Mouse (Mus musculus): ENCODE measurements around the gene Tada3. TPM values are rescaled to one million over a fixed set of nuclear protein-coding genes. Genes with fewer than 3 reads are reported as not detected.

The Tada3 gene
- polyA plus RNA-seq, 1 experiment from 2014 or later, result 64.5 TPM

DNA sequence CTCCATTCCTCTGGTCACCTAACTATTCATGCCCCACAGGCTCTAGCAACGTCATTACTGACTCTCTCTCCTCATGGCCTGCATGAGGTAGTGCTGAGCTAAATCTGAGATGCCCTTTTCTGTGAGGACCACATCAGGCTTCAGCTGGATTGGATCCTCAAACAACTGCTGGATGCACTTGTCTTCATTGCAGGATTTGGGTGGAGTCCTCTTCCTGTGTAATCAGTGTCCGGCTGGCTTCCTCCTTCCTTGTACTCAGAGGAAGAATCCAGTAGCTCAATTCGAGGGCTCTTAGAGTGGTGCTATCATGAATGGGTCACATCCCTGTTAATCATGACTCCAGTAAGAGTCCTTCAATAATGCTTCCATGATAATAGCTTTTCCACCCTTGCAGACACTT lies 24.0 kb downstream of the Tada3 start:
- H3K9ac ChIP-seq, result no peak overlapping the region
- WGBS, result 73% methylated on average over 3 of the region's 3 CpGs
- ATAC-seq (ENCODE audit: low FRiP score), result no peak

DNA sequence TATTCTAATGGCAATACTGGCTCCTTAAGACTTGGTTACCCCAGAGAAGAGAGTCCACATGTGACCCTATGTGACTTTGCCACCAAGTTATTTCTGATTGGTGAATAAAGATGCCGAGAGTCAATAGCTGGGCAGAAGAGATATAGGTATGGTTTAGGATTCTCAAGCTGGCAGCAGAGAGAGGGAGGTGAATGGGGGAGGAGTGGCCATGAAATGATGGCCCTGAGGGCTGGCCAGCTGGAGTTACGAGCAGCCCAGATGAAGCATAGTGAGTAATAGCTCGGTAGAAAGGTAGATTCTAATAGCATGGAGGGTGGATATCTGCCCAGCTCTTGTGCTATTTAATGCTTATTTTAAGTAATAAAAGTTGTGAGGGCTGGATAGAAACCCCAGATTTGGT lies 24.9 kb downstream of the Tada3 start:
- no peaks in the 10 kb centered on the region for H3K36me3 ChIP-seq
- H3K27ac ChIP-seq, result no peak overlapping the region
- 80% methylated on average over 3 of the region's 3 CpGs for WGBS

More for the DNA sequence above, 24.0 kb downstream of the Tada3 start:
- Histone ChIP-seq H3K4me2 (replicated peaks) (no peak overlapping the region), H3K4me1 (no peaks in the 10 kb centered on the region), H3K36me3 (no peaks in the 10 kb centered on the region), H3K4me3 (no peak overlapping the region), H3K27ac (no peak overlapping the region), H3K27me3 (no peaks in the 10 kb centered on the region; the same call in 1 of the 2 replicates), H3K9me3 (replicated peaks) (no peaks in the 10 kb centered on the region)

DNA sequence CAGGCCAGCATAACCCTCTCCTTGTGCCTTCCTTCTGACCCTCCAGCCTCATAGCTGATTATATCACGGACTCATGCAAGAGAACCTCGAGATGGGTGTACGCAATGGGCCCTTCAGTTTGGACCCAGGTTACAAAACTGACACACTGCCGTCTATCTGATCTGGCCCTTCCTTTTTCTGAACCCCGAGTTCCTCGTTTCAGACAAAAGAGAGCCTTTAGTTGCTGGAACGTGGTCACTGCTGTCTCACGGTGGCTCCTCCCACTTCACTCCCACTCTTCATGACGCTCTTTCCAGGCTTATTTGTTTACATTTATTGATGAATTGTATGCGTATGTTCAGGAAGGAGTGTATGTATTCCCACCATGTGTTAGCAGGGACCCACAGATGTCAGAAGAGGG lies 26.0 kb downstream of the Tada3 start:
- no peaks in the 10 kb centered on the region for H3K27me3 ChIP-seq
- no peak overlapping the region for H3K27ac ChIP-seq
- no peaks in the 10 kb centered on the region for H3K4me1 ChIP-seq
- no peak for ATAC-seq (ENCODE audit: low FRiP score)
- H3K9ac ChIP-seq, result no peak overlapping the region
- H3K36me3 ChIP-seq, result no peaks in the 10 kb centered on the region
- H3K4me3 ChIP-seq, result no peak overlapping the region
- H3K4me2 ChIP-seq (replicated peaks), result no peak overlapping the region
- WGBS, result 65% methylated on average over 10 of the region's 10 CpGs
- H3K9me3 ChIP-seq (replicated peaks), result no peaks in the 10 kb centered on the region

More for the DNA sequence above, 24.9 kb downstream of the Tada3 start:
- Histone ChIP-seq H3K9me3 (replicated peaks) (no peaks in the 10 kb centered on the region), H3K27me3 (no peaks in the 10 kb centered on the region), H3K4me2 (replicated peaks) (no peak overlapping the region), H3K4me3 (no peak overlapping the region), H3K9ac (no peak overlapping the region), H3K4me1 (no peaks in the 10 kb centered on the region)
- no peak for ATAC-seq (ENCODE audit: low FRiP score)

DNA sequence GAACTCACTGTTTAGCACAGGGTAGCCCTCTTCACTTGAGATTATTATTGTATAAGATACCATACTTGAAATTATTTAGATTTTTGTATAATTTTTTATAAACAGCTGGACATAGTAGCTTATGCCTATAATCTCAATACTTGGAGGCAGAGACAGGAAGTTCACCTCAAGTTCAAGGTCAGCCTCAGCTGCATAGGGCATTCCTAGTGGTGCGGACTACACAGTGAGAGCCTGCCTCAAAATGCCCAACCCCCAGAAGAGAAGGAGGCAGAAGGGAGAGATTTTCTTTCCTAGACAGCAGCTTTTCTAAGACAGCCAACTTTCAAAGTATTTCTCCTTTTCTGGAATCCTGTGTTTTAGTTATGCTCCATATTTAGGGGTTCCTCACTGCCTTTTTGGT lies 26.5 kb downstream of the Tada3 start:
- Histone ChIP-seq H3K4me3 (no peak overlapping the region), H3K9me3 (replicated peaks) (no peaks in the 10 kb centered on the region), H3K4me1 (no peaks in the 10 kb centered on the region), H3K36me3 (no peaks in the 10 kb centered on the region), H3K27me3 (no peaks in the 10 kb centered on the region), H3K4me2 (replicated peaks) (no peak overlapping the region), H3K9ac (no peak overlapping the region), H3K27ac (no peak overlapping the region)
- no peak for ATAC-seq (ENCODE audit: low FRiP score)
- WGBS, result 79% methylated on average over 1 of the region's 1 CpGs

DNA sequence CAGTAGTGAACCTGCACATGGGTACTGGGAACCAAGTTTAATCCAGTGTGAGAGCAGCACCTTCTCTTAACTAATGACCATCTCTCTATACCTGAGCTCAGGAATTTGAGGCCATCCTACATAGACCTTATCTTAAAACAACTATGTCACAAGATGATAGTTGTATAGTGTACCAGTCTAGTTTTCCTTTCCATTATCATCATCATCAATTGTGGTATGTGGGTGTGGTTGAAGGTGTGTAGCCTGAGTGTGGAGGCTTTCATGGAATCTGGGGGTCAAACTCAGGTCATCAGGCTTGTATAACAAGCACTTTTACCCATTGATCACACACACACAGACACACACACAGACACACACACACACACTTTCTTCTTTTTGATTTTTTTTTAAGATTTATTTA lies 27.1 kb downstream of the Tada3 start:
- Histone ChIP-seq H3K36me3 (no peaks in the 10 kb centered on the region), H3K4me3 (no peak overlapping the region), H3K4me1 (no peaks in the 10 kb centered on the region), H3K9me3 (replicated peaks) (no peaks in the 10 kb centered on the region), H3K27ac (no peak overlapping the region), H3K27me3 (no peaks in the 10 kb centered on the region), H3K9ac (no peak overlapping the region), H3K4me2 (replicated peaks) (no peak overlapping the region)
- no peak for ATAC-seq (ENCODE audit: low FRiP score)

DNA sequence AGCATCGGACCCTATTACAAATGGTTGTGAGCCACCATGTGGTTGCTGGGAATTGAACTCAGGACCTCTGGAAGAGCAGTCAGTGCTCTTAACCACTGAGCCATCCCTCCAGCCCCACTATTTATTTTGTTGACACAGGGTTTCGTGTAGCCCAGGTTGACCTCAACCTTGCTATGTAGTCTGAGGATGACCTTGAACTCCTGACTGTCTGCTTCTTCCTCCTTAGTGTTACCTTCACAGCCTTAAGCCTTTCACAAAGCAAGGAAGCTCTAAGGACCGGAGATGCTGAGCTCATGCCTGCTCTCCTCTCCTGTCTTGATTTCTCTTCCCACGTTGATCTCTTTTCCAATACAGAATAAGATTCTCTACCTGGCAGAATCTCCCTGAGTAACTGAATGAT lies 30.8 kb downstream of the Tada3 start:
- WGBS, result 84% methylated on average over 4 of the region's 4 CpGs
- no peaks in the 10 kb centered on the region for H3K36me3 ChIP-seq
- no peak overlapping the region for H3K4me3 ChIP-seq
- no peak for ATAC-seq (ENCODE audit: low FRiP score)
- H3K9ac ChIP-seq, result no peak overlapping the region
- H3K9me3 ChIP-seq (replicated peaks), result no peaks in the 10 kb centered on the region
- H3K4me1 ChIP-seq, result peaks cover 20% of the 10 kb centered on the region
- H3K27ac ChIP-seq, result no peak overlapping the region
- no peak overlapping the region for H3K4me2 ChIP-seq (replicated peaks)
- H3K27me3 ChIP-seq, result no peaks in the 10 kb centered on the region

DNA sequence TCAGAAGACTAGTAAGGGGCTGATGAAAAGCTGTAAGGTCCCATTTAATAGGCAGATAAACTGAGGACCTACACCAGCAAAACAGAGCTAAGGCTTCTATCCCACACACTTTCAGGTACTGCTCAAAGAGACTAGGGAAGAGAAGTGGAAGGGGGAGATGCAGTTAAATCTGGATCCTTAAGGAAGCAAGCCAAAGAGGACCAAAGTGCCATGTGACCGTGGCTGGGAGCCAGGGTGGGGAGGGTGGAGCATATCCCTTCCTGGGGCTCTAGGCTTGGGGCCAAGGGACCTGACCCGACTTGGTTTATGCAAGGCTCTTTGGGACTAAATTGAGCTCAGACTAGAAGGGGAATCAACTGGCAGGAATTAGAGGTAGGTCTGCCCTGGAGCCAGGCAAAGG lies 33.4 kb downstream of the Tada3 start:
- H3K9ac ChIP-seq, result no peak overlapping the region
- ATAC-seq (ENCODE audit: low FRiP score), result peak; percentile 32
- 54% methylated on average over 2 of the region's 2 CpGs for WGBS

DNA sequence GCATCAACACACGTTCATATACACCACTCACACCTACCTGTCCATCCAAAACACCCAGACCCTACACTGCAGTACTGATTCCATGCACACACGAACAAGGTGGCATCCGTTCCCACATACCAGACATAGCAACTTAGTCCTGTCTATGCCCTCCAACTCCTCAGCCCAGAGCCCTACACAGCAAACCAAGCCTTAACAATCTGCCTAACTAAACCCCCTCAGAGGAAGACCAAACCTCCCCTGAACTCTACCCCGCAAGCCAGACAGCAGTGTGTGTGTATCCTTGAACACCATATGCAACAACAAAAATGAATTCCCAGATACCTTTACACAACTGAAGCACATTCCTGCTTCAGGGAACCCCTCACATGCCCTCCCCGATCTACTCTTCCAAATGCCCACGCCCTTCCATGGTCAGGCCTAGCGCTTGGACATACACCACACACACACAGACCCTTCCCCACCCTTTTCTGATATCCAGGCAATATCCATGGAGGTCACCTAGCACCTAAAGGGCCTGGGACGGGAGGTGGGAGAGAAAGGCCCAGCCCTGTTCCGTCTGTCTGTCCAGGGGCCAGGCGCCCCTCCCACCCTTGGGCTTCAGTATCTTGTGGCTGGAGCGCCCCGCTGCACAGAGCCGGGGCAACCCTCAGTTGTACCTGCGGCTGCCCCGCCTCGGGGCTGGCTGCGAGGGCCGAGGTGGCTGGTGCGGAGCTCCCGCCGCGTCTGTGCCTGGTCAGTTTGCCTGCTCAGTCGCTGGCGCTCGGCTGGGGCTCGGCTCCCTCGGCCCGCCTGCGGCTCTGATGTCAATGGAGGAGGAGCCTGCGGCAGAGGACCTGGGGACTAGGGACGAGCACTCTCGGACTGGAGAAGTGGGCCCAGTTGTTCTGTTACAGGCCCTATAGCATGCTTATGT lies 34.2 kb downstream of the Tada3 start, which contains the start of gene Camk1:
TSS of gene Camk1 (minus strand) at position 808 of the 916 bp plus-strand sequence.
- Histone ChIP-seq H3K4me1 (peaks cover 25% of the 10 kb centered on the region), H3K4me2 (replicated peaks) (peak within 1 kb of the TSS; percentile 73), H3K36me3 (peaks cover 11% of the 10 kb centered on the region), H3K9me3 (replicated peaks) (no peaks in the 10 kb centered on the region), H3K9ac (peak within 1 kb of the TSS; percentile 80), H3K27me3 (no peaks in the 10 kb centered on the region), H3K27ac (no peak within 1 kb of the TSS), H3K4me3 (peak within 1 kb of the TSS; percentile 52)
- WGBS, result 17% methylated on average over 32 of the region's 32 CpGs
- peak; percentile 86 for ATAC-seq (ENCODE audit: low FRiP score)

More for the DNA sequence above, 33.4 kb downstream of the Tada3 start:
- Histone ChIP-seq H3K36me3 (peaks cover 11% of the 10 kb centered on the region), H3K4me2 (replicated peaks) (peak overlapping the region; percentile 73), H3K4me1 (peaks cover 25% of the 10 kb centered on the region), H3K27ac (no peak overlapping the region), H3K4me3 (no peak overlapping the region), H3K9me3 (replicated peaks) (no peaks in the 10 kb centered on the region), H3K27me3 (no peaks in the 10 kb centered on the region)

DNA sequence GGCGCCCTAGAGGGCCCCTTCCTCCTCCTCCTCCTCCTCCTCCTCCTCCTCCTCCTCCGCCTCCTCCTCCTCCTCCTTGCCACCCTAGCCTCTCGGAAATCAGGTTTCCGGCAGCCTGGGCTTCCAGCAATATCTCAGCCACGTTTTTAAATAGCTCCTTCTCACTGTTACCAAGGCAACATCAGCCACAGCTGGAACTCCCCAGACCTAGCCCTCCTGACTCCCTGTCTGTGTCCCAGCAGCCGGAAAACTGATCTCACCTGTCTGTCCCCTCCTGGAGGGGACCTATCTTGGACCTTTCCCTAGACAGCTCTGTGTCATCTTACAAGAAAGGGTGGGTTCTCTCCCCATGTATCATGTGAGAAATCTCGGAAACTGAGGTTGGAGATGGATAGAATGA lies 35.4 kb downstream of the Tada3 start:
- H3K9me3 ChIP-seq (replicated peaks), result no peaks in the 10 kb centered on the region
- H3K27ac ChIP-seq, result no peak overlapping the region
- 52% methylated on average over 4 of the region's 7 CpGs for WGBS
- no peak for ATAC-seq (ENCODE audit: low FRiP score)
- H3K4me3 ChIP-seq, result peak overlapping the region; percentile 52; the same call in 1 of the 2 replicates
- no peak overlapping the region for H3K9ac ChIP-seq
- peaks cover 25% of the 10 kb centered on the region for H3K4me1 ChIP-seq
- peaks cover 18% of the 10 kb centered on the region for H3K36me3 ChIP-seq
- no peaks in the 10 kb centered on the region for H3K27me3 ChIP-seq
- H3K4me2 ChIP-seq (replicated peaks), result peak overlapping the region; percentile 73

DNA sequence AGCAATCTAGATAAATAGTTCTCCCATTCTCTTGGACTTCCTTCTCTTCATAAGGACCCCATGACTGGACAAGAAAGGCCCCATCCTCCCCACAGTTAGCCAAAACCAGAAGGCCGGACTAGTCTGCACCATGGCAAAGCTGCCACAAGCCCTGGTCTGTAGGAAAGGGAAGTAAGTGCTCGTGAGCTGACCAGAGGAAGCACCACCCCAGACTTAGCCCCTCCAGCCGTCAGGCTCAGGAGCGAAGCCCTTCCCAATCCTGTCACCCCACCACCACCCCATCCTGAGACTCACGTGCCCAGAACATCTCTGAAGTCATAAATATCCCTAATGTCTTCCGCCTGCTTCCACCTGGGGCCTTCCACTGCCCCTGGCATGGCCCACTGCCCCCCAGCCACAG lies 36.1 kb downstream of the Tada3 start:
- no peak overlapping the region for H3K9ac ChIP-seq
- H3K9me3 ChIP-seq (replicated peaks), result no peaks in the 10 kb centered on the region
- peaks cover 25% of the 10 kb centered on the region for H3K4me1 ChIP-seq
- 87% methylated on average over 6 of the region's 6 CpGs for WGBS
- H3K4me2 ChIP-seq (replicated peaks), result no peak overlapping the region; the same call in 1 of the 2 replicates
- no peaks in the 10 kb centered on the region for H3K27me3 ChIP-seq
- no peak overlapping the region for H3K27ac ChIP-seq
- H3K4me3 ChIP-seq, result no peak overlapping the region
- H3K36me3 ChIP-seq, result peaks cover 18% of the 10 kb centered on the region
- ATAC-seq (ENCODE audit: low FRiP score), result no peak

DNA sequence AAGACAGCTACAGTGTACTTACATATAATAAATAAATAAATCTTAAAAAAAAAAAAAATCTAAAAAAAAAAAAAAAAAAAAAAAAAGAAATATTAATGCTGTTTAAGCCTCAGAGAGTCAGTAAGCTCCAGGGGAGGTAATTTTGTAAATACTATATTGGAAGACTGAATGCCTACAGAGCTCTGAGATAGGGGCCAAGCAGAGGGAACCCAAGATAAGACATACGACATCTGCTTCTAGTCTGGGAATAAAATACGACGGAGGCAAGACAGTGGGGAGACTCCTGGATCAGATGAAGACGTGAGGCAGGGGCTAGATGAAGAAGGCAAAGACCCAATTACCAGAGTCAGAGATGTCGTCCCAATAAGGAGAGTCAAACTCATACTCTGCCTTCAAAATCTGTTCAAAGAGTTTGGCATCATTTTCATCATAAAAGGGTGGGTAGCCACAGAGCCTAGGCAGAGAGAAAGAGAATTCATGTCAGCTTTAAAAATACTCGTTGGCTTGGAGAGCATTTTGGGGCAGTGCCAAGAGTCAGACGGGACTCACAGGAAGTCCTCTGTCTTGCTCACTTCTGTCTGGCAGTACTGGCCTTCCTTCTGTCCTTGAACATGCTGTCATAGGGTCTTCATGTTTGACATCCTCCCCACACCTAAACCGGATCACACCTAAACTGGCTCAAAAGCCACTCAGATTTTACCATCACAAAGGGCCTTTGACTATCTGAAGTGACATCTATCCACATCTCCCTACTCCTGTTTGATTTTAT lies 40.6 kb downstream of the Tada3 start:
- Histone ChIP-seq H3K4me2 (replicated peaks) (no peak overlapping the region), H3K27ac (no peak overlapping the region), H3K4me1 (peaks cover 8% of the 10 kb centered on the region), H3K9me3 (replicated peaks) (no peaks in the 10 kb centered on the region), H3K4me3 (no peak overlapping the region), H3K27me3 (no peaks in the 10 kb centered on the region), H3K36me3 (peaks cover 58% of the 10 kb centered on the region), H3K9ac (no peak overlapping the region)
- no peak for ATAC-seq (ENCODE audit: low FRiP score)
- WGBS, result 79% methylated on average over 8 of the region's 8 CpGs

DNA sequence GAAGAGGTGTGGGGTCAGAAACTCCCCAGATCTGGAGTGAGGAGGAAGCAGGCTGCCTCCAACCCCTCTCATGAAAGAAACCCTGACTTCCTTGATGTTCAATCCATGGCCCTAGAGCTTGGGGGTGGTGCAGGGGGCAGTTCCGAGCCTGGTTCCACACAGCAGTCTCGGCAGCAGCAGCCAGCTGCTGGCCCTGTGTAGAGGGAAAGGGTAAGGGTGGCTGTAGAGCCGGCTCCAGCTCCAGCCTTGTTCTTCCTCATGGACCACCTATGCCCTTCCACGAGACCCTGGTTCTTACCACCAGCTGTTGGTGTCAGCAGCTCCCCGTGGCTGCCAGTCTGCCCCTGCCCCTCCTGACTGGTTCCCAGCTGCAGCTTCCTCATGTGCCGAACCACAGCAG lies 43.5 kb downstream of the Tada3 start:
- H3K27me3 ChIP-seq, result no peaks in the 10 kb centered on the region
- H3K27ac ChIP-seq, result no peak overlapping the region
- H3K4me2 ChIP-seq (replicated peaks), result no peak overlapping the region
- ATAC-seq (ENCODE audit: low FRiP score), result no peak
- H3K9ac ChIP-seq, result no peak overlapping the region
- peaks cover 3% of the 10 kb centered on the region; the same call in 1 of the 2 replicates for H3K4me1 ChIP-seq
- 84% methylated on average over 6 of the region's 6 CpGs for WGBS
- H3K9me3 ChIP-seq (replicated peaks), result no peaks in the 10 kb centered on the region
- peaks cover 56% of the 10 kb centered on the region for H3K36me3 ChIP-seq
- no peak overlapping the region for H3K4me3 ChIP-seq
